Mouse (Mus musculus): ENCODE data around the gene Btbd11. TPM values are rescaled to one million over a fixed set of nuclear protein-coding genes. Genes with fewer than 3 reads are reported as not detected.

The Btbd11 gene
- polyA plus RNA-seq, 1 experiment from 2014 or later, result 0.39 TPM

DNA sequence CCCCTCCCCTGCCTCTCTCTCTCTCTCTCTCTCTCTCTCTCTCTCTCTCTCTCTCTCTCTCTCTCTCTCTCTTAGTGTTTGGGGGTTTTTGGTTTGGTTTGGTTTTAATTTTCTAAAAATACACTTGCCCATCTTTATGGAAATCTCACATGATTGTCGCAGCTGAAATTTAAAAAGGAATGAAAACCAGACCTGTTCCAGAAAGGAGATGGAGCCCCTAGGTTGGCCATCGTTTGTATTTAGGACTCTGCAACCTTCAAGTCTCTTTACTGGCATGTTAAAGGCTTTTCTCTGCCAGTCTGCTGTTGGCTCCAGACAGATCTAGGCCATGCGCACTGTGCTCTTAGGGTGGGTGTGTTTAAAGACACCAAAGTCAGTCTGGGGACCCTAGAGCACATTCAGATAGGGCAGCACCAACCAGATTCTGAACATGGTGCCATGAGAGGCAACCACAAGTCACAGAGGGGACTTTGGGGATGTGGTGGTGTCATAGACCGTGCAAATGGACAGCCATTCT is 238.6 kb downstream of the Btbd11 start:
- Histone ChIP-seq H3K9ac (ENCODE audit: low read depth, low read length) (no peak overlapping the region), H3K4me1 (replicated peaks; ENCODE audit: control insufficient read depth, insufficient read depth, low read length) (0 out of 2 replicates have a peak, but pooled peaks cover 3% of the 10 kb centered on the region), H3K4me3 (ENCODE audit: low read depth, low read length) (peak overlapping the region; percentile 33), H3K27ac (ENCODE audit: low read depth, low read length) (no peak overlapping the region), H3K9me3 (ENCODE audit: control insufficient read depth) (no peaks in the 10 kb centered on the region), H3K36me3 (ENCODE audit: control insufficient read depth, insufficient read depth) (no peaks in the 10 kb centered on the region), H3K4me2 (replicated peaks; ENCODE audit: low read depth) (peak overlapping the region; percentile 67), H3K27me3 (replicated peaks; ENCODE audit: control insufficient read depth, insufficient read depth, low read length) (no peaks in the 10 kb centered on the region)
- no peak for ATAC-seq
- 62% methylated on average over 4 of the region's 4 CpGs for WGBS
- no peak for TF ChIP-seq CTCF (IDR thresholded peaks at IDR 0.05; ENCODE audit: low read depth)

DNA sequence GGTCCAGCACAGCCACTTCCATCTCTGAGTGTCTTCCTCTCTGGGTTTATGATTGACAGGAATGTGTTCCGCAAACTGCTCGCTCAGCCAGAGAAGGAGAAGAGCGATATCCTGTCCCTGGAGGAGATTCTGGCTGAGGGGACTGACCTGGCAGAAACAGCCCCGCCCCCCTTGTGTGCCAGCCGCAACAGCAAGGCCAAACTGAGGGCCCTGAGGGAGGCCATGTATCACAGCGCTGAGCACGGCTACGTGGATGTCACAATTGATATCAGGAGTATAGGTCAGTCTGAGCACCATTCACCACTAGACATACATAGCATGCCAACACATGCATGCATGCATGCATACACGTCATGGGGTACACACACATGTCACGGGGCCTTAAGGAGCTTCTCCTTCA is 245.4 kb downstream of the Btbd11 start:
- Histone ChIP-seq H3K36me3 (ENCODE audit: control insufficient read depth, insufficient read depth) (no peaks in the 10 kb centered on the region), H3K4me2 (replicated peaks; ENCODE audit: low read depth) (no peak overlapping the region), H3K9me3 (ENCODE audit: control insufficient read depth) (no peaks in the 10 kb centered on the region), H3K4me1 (replicated peaks; ENCODE audit: control insufficient read depth, insufficient read depth, low read length) (no peaks in the 10 kb centered on the region), H3K9ac (ENCODE audit: low read depth, low read length) (no peak overlapping the region), H3K27me3 (replicated peaks; ENCODE audit: control insufficient read depth, insufficient read depth, low read length) (no peaks in the 10 kb centered on the region), H3K27ac (ENCODE audit: low read depth, low read length) (no peak overlapping the region), H3K4me3 (ENCODE audit: low read depth, low read length) (no peak overlapping the region)
- WGBS, result 82% methylated on average over 10 of the region's 10 CpGs
- ATAC-seq, result no peak
- no peak for TF ChIP-seq CTCF (IDR thresholded peaks at IDR 0.05; ENCODE audit: low read depth)

DNA sequence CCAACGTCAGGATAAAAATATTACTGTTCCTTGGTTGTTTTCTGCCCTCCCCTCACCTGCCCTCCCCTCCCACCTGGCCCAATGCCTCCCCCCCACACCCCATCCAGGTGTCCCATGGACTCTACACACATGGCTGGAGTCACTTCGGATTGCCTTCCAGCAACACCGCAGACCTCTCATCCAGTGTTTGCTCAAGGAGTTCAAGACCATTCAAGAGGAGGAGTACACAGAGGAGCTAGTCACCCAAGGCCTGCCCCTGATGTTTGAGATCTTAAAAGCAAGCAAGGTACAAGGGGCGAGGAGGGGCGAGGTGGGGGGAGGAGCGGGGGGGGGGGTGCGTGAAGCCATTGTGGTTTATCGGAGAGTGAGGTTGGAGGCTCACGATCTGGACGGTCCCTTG is 247.0 kb downstream of the Btbd11 start:
- no peaks in the 10 kb centered on the region for H3K36me3 ChIP-seq (ENCODE audit: control insufficient read depth, insufficient read depth)
- no peak overlapping the region for H3K4me2 ChIP-seq (replicated peaks; ENCODE audit: low read depth)
- H3K4me1 ChIP-seq (replicated peaks; ENCODE audit: control insufficient read depth, insufficient read depth, low read length), result no peaks in the 10 kb centered on the region

DNA sequence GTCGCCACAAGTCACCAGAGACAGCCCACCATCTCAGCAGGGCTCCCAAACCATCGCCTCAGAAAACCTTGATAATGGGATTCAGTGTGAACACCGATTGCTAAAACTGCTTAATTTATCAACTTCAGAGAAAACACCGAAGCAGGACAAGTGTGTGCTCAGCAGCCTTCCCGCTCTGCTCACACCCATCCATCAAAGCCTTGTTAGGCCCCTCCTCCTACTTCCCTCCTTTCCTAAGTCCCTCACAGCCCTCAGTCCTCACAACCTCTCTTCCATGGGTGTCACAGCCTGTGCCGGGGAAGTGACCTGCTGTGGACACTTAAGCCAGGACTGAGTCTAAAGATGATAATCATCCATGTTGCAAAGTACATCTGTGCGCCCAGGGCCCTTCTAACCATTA is 251.0 kb downstream of the Btbd11 start:
- Histone ChIP-seq H3K9me3 (ENCODE audit: control insufficient read depth) (no peaks in the 10 kb centered on the region), H3K9ac (ENCODE audit: low read depth, low read length) (no peak overlapping the region), H3K4me2 (replicated peaks; ENCODE audit: low read depth) (no peak overlapping the region), H3K27ac (ENCODE audit: low read depth, low read length) (no peak overlapping the region), H3K4me1 (replicated peaks; ENCODE audit: control insufficient read depth, insufficient read depth, low read length) (no peaks in the 10 kb centered on the region), H3K27me3 (replicated peaks; ENCODE audit: control insufficient read depth, insufficient read depth, low read length) (no peaks in the 10 kb centered on the region; the same call in 1 of the 2 replicates), H3K4me3 (ENCODE audit: low read depth, low read length) (no peak overlapping the region), H3K36me3 (ENCODE audit: control insufficient read depth, insufficient read depth) (no peaks in the 10 kb centered on the region)
- no peak for ATAC-seq
- TF ChIP-seq CTCF (IDR thresholded peaks at IDR 0.05; ENCODE audit: low read depth), result no peak
- WGBS, result 39% methylated on average over 7 of the region's 7 CpGs

More for the DNA sequence above, 247.0 kb downstream of the Btbd11 start:
- WGBS, result 69% methylated on average over 10 of the region's 10 CpGs
- Histone ChIP-seq H3K9me3 (ENCODE audit: control insufficient read depth) (no peaks in the 10 kb centered on the region), H3K9ac (ENCODE audit: low read depth, low read length) (no peak overlapping the region), H3K4me3 (ENCODE audit: low read depth, low read length) (no peak overlapping the region), H3K27ac (ENCODE audit: low read depth, low read length) (no peak overlapping the region), H3K27me3 (replicated peaks; ENCODE audit: control insufficient read depth, insufficient read depth, low read length) (no peaks in the 10 kb centered on the region)
- no peak for ATAC-seq
- no peak for TF ChIP-seq CTCF (IDR thresholded peaks at IDR 0.05; ENCODE audit: low read depth)

DNA sequence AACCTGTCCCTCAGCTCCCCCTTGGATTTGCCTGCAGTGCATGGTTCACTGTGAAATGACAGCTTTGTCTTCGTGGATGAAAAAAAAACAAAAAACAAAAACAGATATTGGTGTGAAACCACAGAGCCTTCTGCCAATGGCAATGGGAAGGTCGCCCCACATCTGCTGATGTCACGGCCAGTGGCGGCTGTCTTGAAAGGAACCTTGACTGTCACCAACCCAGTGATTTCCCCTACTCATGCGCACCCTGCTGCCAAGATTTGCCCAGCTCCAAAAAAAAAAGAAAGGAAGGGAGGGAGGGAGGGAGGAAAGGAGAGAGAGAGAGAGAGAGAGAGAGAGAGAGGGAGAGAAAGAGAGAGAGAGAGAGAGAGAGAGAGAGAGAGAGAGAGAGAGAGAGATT is 251.5 kb downstream of the Btbd11 start:
- WGBS, result 68% methylated on average over 5 of the region's 5 CpGs
- Histone ChIP-seq H3K27me3 (replicated peaks; ENCODE audit: control insufficient read depth, insufficient read depth, low read length) (no peaks in the 10 kb centered on the region; the same call in 1 of the 2 replicates), H3K4me1 (replicated peaks; ENCODE audit: control insufficient read depth, insufficient read depth, low read length) (no peaks in the 10 kb centered on the region), H3K4me3 (ENCODE audit: low read depth, low read length) (no peak overlapping the region), H3K9ac (ENCODE audit: low read depth, low read length) (no peak overlapping the region), H3K27ac (ENCODE audit: low read depth, low read length) (no peak overlapping the region), H3K36me3 (ENCODE audit: control insufficient read depth, insufficient read depth) (no peaks in the 10 kb centered on the region), H3K9me3 (ENCODE audit: control insufficient read depth) (no peaks in the 10 kb centered on the region), H3K4me2 (replicated peaks; ENCODE audit: low read depth) (no peak overlapping the region)
- ATAC-seq, result no peak
- TF ChIP-seq CTCF (IDR thresholded peaks at IDR 0.05; ENCODE audit: low read depth), result no peak

DNA sequence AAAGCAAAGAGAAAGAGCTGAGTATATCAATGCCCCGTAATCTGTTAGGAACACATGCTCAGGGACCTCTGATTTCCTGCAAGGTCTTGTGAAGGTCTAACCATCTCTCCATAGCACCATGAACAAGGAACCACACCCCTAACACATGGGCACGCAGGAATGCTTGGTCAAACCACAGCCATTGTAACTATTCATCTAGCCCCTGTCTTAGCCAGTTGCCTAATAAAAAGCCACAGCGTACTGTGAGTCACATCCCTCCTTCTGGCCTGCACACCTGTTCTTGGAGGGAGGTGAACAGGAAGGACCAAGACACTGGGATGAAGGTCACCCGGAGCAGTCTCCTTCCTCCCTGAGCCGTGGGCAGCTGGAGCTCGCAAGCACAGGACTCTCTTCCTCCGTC is 253.0 kb downstream of the Btbd11 start:
- 81% methylated on average over 7 of the region's 7 CpGs for WGBS
- TF ChIP-seq CTCF (IDR thresholded peaks at IDR 0.05; ENCODE audit: low read depth), result no peak
- Histone ChIP-seq H3K9ac (ENCODE audit: low read depth, low read length) (no peak overlapping the region), H3K36me3 (ENCODE audit: control insufficient read depth, insufficient read depth) (no peaks in the 10 kb centered on the region), H3K4me3 (ENCODE audit: low read depth, low read length) (no peak overlapping the region), H3K4me1 (replicated peaks; ENCODE audit: control insufficient read depth, insufficient read depth, low read length) (no peaks in the 10 kb centered on the region), H3K9me3 (ENCODE audit: control insufficient read depth) (no peaks in the 10 kb centered on the region), H3K27me3 (replicated peaks; ENCODE audit: control insufficient read depth, insufficient read depth, low read length) (no peaks in the 10 kb centered on the region; the same call in 1 of the 2 replicates), H3K4me2 (replicated peaks; ENCODE audit: low read depth) (no peak overlapping the region), H3K27ac (ENCODE audit: low read depth, low read length) (no peak overlapping the region)
- ATAC-seq, result no peak

DNA sequence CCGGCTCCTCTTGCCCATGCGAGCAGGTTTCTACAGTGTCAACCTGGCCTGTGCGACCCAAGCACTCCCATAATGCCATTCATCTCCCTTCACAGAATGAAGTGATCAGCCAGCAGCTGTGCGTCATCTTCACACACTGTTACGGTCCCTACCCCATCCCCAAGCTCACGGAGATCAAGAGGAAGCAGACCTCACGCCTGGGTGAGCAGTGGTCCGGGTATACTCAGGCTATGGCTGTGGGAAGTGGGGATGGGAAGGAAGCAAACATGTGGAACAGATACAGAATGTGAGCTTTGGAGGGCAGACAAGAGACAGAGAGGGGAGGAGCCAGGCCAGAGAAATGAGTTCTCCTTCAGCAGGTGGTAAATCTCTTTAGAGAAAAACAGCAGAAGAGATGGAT is 253.8 kb downstream of the Btbd11 start:
- H3K9ac ChIP-seq (ENCODE audit: low read depth, low read length), result no peak overlapping the region
- H3K4me2 ChIP-seq (replicated peaks; ENCODE audit: low read depth), result no peak overlapping the region
- H3K27me3 ChIP-seq (replicated peaks; ENCODE audit: control insufficient read depth, insufficient read depth, low read length), result no peaks in the 10 kb centered on the region; the same call in 1 of the 2 replicates
- no peak for TF ChIP-seq CTCF (IDR thresholded peaks at IDR 0.05; ENCODE audit: low read depth)
- 80% methylated on average over 8 of the region's 8 CpGs for WGBS
- no peaks in the 10 kb centered on the region for H3K4me1 ChIP-seq (replicated peaks; ENCODE audit: control insufficient read depth, insufficient read depth, low read length)
- no peaks in the 10 kb centered on the region for H3K9me3 ChIP-seq (ENCODE audit: control insufficient read depth)
- H3K36me3 ChIP-seq (ENCODE audit: control insufficient read depth, insufficient read depth), result no peaks in the 10 kb centered on the region
- ATAC-seq, result no peak
- H3K4me3 ChIP-seq (ENCODE audit: low read depth, low read length), result no peak overlapping the region
- no peak overlapping the region for H3K27ac ChIP-seq (ENCODE audit: low read depth, low read length)
